Mouse (Mus musculus) myocyte (in vitro differentiated cells): ENCODE data around the gene Lyrm1. TPM values are rescaled to one million over a fixed set of nuclear protein-coding genes. Genes with fewer than 3 reads are reported as not detected.

ENCODE experiments used
- H3K27me3 ChIP-seq: one replicate; pipeline ENCODE4 v1.6.1; 2011; ENCODE audit not compliant: control insufficient read depth, insufficient read depth, insufficient read length
- H3K36me3 ChIP-seq: one replicate; pipeline ENCODE4 v1.6.1; 2011; ENCODE audit not compliant: control insufficient read depth, insufficient read depth
- H3K4me2 ChIP-seq: one replicate; pipeline ENCODE4 v1.6.1; 2011; ENCODE audit warnings: low read depth, control low read depth
- H3K4me3 ChIP-seq: one replicate; pipeline ENCODE4 v1.5.1; 2011; ENCODE audit warnings: mild to moderate bottlenecking, control low read depth, moderate library complexity
- H3K79me2 ChIP-seq: one replicate; pipeline ENCODE4 v1.6.1; 2011; ENCODE audit not compliant: control insufficient read depth, insufficient read depth
- H3ac ChIP-seq: one replicate; pipeline ENCODE4 v1.6.1; 2011; ENCODE audit not compliant: control insufficient read depth, insufficient read length
- CEBPB ChIP-seq: IDR thresholded peaks from 2 replicates; pipeline ENCODE4 v1.6.1; 2011; ENCODE audit warnings: mild to moderate bottlenecking, moderate library complexity; ENCODE audit not compliant: poor library complexity, insufficient read depth, severe bottlenecking
- E2F4 ChIP-seq: IDR thresholded peaks from one replicate; pipeline ENCODE4 v1.6.1; 2011; ENCODE audit warnings: mild to moderate bottlenecking, control low read depth, moderate library complexity; ENCODE audit not compliant: insufficient read depth
- MAX ChIP-seq: IDR thresholded peaks from one replicate; pipeline ENCODE4 v1.6.1; 2011; ENCODE audit warnings: low read depth, mild to moderate bottlenecking, control low read depth
- MYOD1 ChIP-seq, 3 experiments: IDR thresholded peaks; one replicate each; pipeline ENCODE4 v1.6.1; 2011; ENCODE audit warnings: control low read depth in 2 of 3, low read depth in 2 of 3, mild to moderate bottlenecking in 2 of 3, moderate library complexity in 1 of 3; ENCODE audit not compliant: insufficient read length in 2 of 3, control insufficient read depth in 1 of 3
- MYOG ChIP-seq, 3 experiments: IDR thresholded peaks; one replicate each; pipeline ENCODE4 v1.6.1; 2011; ENCODE audit warnings: control low read depth in 2 of 3, low read depth in 2 of 3, mild to moderate bottlenecking in 2 of 3; ENCODE audit not compliant: insufficient read length in 2 of 3, control insufficient read depth in 1 of 3, insufficient read depth in 1 of 3
- POLR2A ChIP-seq: IDR thresholded peaks from one replicate; pipeline ENCODE4 v1.6.1; 2011; ENCODE audit warnings: low read depth, mild to moderate bottlenecking, control low read depth, moderate library complexity; ENCODE audit not compliant: insufficient read length
- POLR2AphosphoS2 ChIP-seq: IDR thresholded peaks from one replicate; pipeline ENCODE4 v1.6.1; 2011; ENCODE audit warnings: low read depth, control low read depth; ENCODE audit not compliant: insufficient read length
- REST ChIP-seq: IDR thresholded peaks from one replicate; pipeline ENCODE4 v1.6.1; 2011; ENCODE audit warnings: mild to moderate bottlenecking, control low read depth, moderate library complexity; ENCODE audit not compliant: insufficient read depth, insufficient read length
- SRF ChIP-seq: IDR thresholded peaks from one replicate; pipeline ENCODE4 v1.6.1; 2011; ENCODE audit warnings: low read depth; ENCODE audit not compliant: control insufficient read depth, insufficient read length
- TCF12 ChIP-seq: IDR thresholded peaks from one replicate; pipeline ENCODE4 v1.6.1; 2011; ENCODE audit warnings: mild to moderate bottlenecking, control low read depth; ENCODE audit not compliant: poor library complexity, insufficient read depth, severe bottlenecking
- TCF3 ChIP-seq: IDR thresholded peaks from one replicate; pipeline ENCODE4 v1.6.1; 2011; ENCODE audit warnings: low read depth, control low read depth; ENCODE audit not compliant: insufficient read length
- USF1 ChIP-seq: IDR thresholded peaks from one replicate; pipeline ENCODE4 v1.6.1; 2011; ENCODE audit warnings: low read depth, mild to moderate bottlenecking, control low read depth, moderate library complexity
- polyA plus RNA-seq: library from polyadenylated mRNA; unstranded; fragments of >200 nt; fragmentation: generic; extraction: Trizol; gene quantifications from one replicate; pipeline ENCODE4 v1.2.1, GENCODE M21; 2012; ENCODE audit warnings: missing spikeins

The Lyrm1 gene
- polyA plus RNA-seq, 1 experiment = 5.2 TPM

GRCm38 (mm10) chr7:119921054-119921453, 25.4 kb downstream of the Lyrm1 start:
- Histone ChIP-seq H3ac (no peak overlapping the region), H3K4me2 (no peak overlapping the region), H3K79me2 (no peaks in the 10 kb centered on the region), H3K27me3 (no peaks in the 10 kb centered on the region), H3K4me3 (no peak overlapping the region), H3K36me3 (no peaks in the 10 kb centered on the region)
- TF ChIP-seq MYOD1 (IDR thresholded peaks at IDR 0.05; ENCODE audit: control insufficient read depth in 1 of 3, insufficient read length in 2 of 3, low read depth in 2 of 3) (no peak), CEBPB (no peak), MAX (no peak), POLR2AphosphoS2 (no peak), USF1 (no peak), TCF12 (no peak), MYOG (IDR thresholded peaks at IDR 0.05; ENCODE audit: control insufficient read depth in 1 of 3, insufficient read depth in 1 of 3, insufficient read length in 2 of 3, low read depth in 2 of 3) (no peak), POLR2A (no peak), TCF3 (no peak), E2F4 (no peak), SRF (no peak), REST (no peak)

- Histone ChIP-seq H3K27me3 (no peaks in the 10 kb centered on the region), H3K79me2 (no peaks in the 10 kb centered on the region), H3K4me2 (no peak overlapping the region), H3K36me3 (no peaks in the 10 kb centered on the region), H3ac (no peak overlapping the region), H3K4me3 (no peak overlapping the region)
- TF ChIP-seq POLR2A (no peak), POLR2AphosphoS2 (no peak), MAX (no peak), REST (no peak), MYOD1 (IDR thresholded peaks at IDR 0.05; ENCODE audit: control insufficient read depth in 1 of 3, insufficient read length in 2 of 3, low read depth in 2 of 3) (no peak), TCF3 (no peak), E2F4 (no peak), SRF (no peak), CEBPB (no peak), TCF12 (no peak), USF1 (no peak)
Measured at GRCm38 (mm10) chr7:119928783-119929440, 33.3 kb downstream of the Lyrm1 start.

GRCm38 (mm10) chr7:119936321-119936720, 40.7 kb downstream of the Lyrm1 start:
- H3K36me3 ChIP-seq = no peaks in the 10 kb centered on the region
- no peaks in the 10 kb centered on the region for H3K79me2 ChIP-seq
- no peaks in the 10 kb centered on the region for H3K27me3 ChIP-seq
- no peak for TF ChIP-seq REST
- TF ChIP-seq TCF12 = no peak
- H3ac ChIP-seq = no peak overlapping the region
- no peak overlapping the region for H3K4me3 ChIP-seq
- no peak overlapping the region for H3K4me2 ChIP-seq

GRCm38 (mm10) chr7:119937036-119937435, 41.4 kb downstream of the Lyrm1 start:
- TF ChIP-seq POLR2AphosphoS2 = no peak
- TF ChIP-seq CEBPB = no peak
- TF ChIP-seq USF1 = no peak
- no peak for TF ChIP-seq REST
- no peak for TF ChIP-seq MAX
- no peak for TF ChIP-seq E2F4
- no peak for TF ChIP-seq POLR2A
- no peak for TF ChIP-seq SRF
- TF ChIP-seq MYOG (IDR thresholded peaks at IDR 0.05; ENCODE audit: control insufficient read depth in 1 of 3, insufficient read depth in 1 of 3, insufficient read length in 2 of 3, low read depth in 2 of 3) = no peak
- no peak for TF ChIP-seq MYOD1 (IDR thresholded peaks at IDR 0.05; ENCODE audit: control insufficient read depth in 1 of 3, insufficient read length in 2 of 3, low read depth in 2 of 3)
- TF ChIP-seq TCF12 = no peak
- H3ac ChIP-seq = no peak overlapping the region
- no peak overlapping the region for H3K4me3 ChIP-seq
- H3K36me3 ChIP-seq = no peaks in the 10 kb centered on the region
- H3K4me2 ChIP-seq = no peak overlapping the region
- H3K79me2 ChIP-seq = no peaks in the 10 kb centered on the region
- no peaks in the 10 kb centered on the region for H3K27me3 ChIP-seq

- Histone ChIP-seq H3K4me2 (no peak overlapping the region), H3K27me3 (no peaks in the 10 kb centered on the region), H3ac (no peak overlapping the region), H3K4me3 (no peak overlapping the region), H3K36me3 (no peaks in the 10 kb centered on the region), H3K79me2 (no peaks in the 10 kb centered on the region)
- TF ChIP-seq MAX = no peak
- no peak for TF ChIP-seq TCF3
- TF ChIP-seq TCF12 = no peak
- TF ChIP-seq POLR2A = no peak
- no peak for TF ChIP-seq REST
- no peak for TF ChIP-seq CEBPB
- no peak for TF ChIP-seq SRF
- no peak for TF ChIP-seq MYOG (IDR thresholded peaks at IDR 0.05; ENCODE audit: control insufficient read depth in 1 of 3, insufficient read depth in 1 of 3, insufficient read length in 2 of 3, low read depth in 2 of 3)
- no peak for TF ChIP-seq USF1
- TF ChIP-seq MYOD1 (IDR thresholded peaks at IDR 0.05; ENCODE audit: control insufficient read depth in 1 of 3, insufficient read length in 2 of 3, low read depth in 2 of 3) = no peak
- TF ChIP-seq POLR2AphosphoS2 = no peak
- no peak for TF ChIP-seq E2F4
Measured at GRCm38 (mm10) chr7:119941569-119941968, 45.9 kb downstream of the Lyrm1 start.
